In the genomic region with DNA sequence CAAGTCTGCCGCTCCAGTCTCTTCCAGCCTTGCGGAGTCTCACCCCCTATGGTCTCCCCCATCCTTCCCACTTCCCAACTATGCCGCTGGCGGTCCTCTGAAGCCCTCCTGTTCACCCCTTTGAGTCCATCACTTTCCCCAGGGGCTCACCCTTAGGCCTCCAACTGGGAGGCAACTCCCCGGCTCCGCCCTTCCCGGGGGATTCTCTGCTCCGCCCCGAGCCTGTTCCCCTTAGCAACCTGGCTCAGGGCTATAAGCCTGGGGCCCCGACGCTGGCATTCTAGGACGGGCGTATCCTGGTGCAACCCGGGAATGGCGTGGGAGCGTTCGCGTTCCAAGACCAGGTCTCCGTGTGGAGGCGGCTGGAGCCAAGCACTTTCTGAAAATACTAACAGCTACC, we compare ENCODE assay signal across 8 mouse cellular contexts. TPM values are rescaled to one million over a fixed set of nuclear protein-coding genes. Genes with fewer than 3 reads are reported as not detected.
DNase-seq lines count a peak whose midpoint lies in the region; ATAC-seq and TF ChIP-seq lines count a peak whose summit lies in the region.

Cd82 (minus strand) TSS at position 381 of the 400 bp plus-strand sequence.

- peaks cover 16% of the 10 kb centered on the region for H3K27me3 ChIP-seq in forebrain, embryonic 13.5 days
- no peaks in the 10 kb centered on the region for H3K27me3 ChIP-seq in small intestine, adult 2 months (ENCODE audit: control insufficient read depth, insufficient read depth, low read length)

- H3K9ac ChIP-seq in ES-E14 (ENCODE audit: insufficient read depth, low read depth, low read length, poor library complexity, severe bottlenecking) = no peak within 1 kb of the TSS; the same call in 1 of the 2 replicates
- peak within 1 kb of the TSS; percentile 54 for H3K9ac ChIP-seq in forebrain, embryonic 13.5 days

- TF ChIP-seq CTCF in small intestine, adult 2 months (IDR thresholded peaks at IDR 0.05; ENCODE audit: extremely low read depth, insufficient read length, insufficient replicate concordance, low read depth, low read length) = no peak

- in situ Hi-C loops in ES-E14 (cut with MboI; ENCODE audit: low sequenced_read_pairs in 2 of 2, unreplicated experiment in 2 of 2) = no loop called here

- DNase-seq in ES-E14 (ENCODE audit: low read depth, low spot score) = peak; percentile 68
- DNase-seq in adrenal gland, adult 8-10 months = peak; percentile 84
- DNase-seq in heart, postnatal 36 days = peak; percentile 69 to 75
- DNase-seq in layer of hippocampus, postnatal 10 days (ENCODE audit: low spot score in 2 of 2) = peak in 1 of 2 experiments; percentile 44
- peak; percentile 84 for DNase-seq in lung, postnatal 36 days
- DNase-seq in cerebellum, adult 11-12 months = no peak

- ATAC-seq in forebrain, embryonic 13.5 days = peak; percentile 79

- TF ChIP-seq POLR2A in small intestine, adult 2 months (IDR thresholded peaks at IDR 0.05; ENCODE audit: low read depth, low read length) = no peak; the same call in 1 of the 2 replicates

- peak within 1 kb of the TSS; percentile 65 for H3K4me2 ChIP-seq in forebrain, embryonic 13.5 days

- intact Hi-C loops in heart, postnatal 36 days (cut with DNase I) = no loop called here

- WGBS in forebrain, embryonic 13.5 days = 2% methylated on average over 20 of the region's 20 CpGs
- WGBS in small intestine, adult 2 months = 4% methylated on average over 20 of the region's 20 CpGs

- no peak within 1 kb of the TSS for H3K27ac ChIP-seq in ES-E14 (ENCODE audit: insufficient read depth, low read depth, low read length, poor library complexity, severe bottlenecking)
- H3K27ac ChIP-seq in forebrain, embryonic 13.5 days = peak within 1 kb of the TSS; percentile 45; the same call in 1 of the 2 replicates
- H3K27ac ChIP-seq in small intestine, adult 2 months (ENCODE audit: insufficient read depth, low read depth, low read length) = peak within 1 kb of the TSS; percentile 96

- H3K36me3 ChIP-seq in ES-E14 (ENCODE audit: control insufficient read depth, insufficient read depth, low read length, poor library complexity, severe bottlenecking) = no peaks in the 10 kb centered on the region
- no peaks in the 10 kb centered on the region for H3K36me3 ChIP-seq in forebrain, embryonic 13.5 days (ENCODE audit: poor library complexity, severe bottlenecking)
- H3K36me3 ChIP-seq in small intestine, adult 2 months (ENCODE audit: control insufficient read depth, insufficient read depth, low read length) = no peaks in the 10 kb centered on the region

- no peaks in the 10 kb centered on the region for H3K9me3 ChIP-seq in ES-E14 (ENCODE audit: control insufficient read depth, insufficient read depth, low read depth, low read length)
- no peaks in the 10 kb centered on the region for H3K9me3 ChIP-seq in forebrain, embryonic 13.5 days (replicated peaks)

- peak within 1 kb of the TSS; percentile 51 to 76 for H3K4me3 ChIP-seq in ES-E14 (ENCODE audit: insufficient read depth in 1 of 2, low read depth in 1 of 2, low read length in 2 of 2, poor library complexity in 1 of 2, severe bottlenecking in 1 of 2)
- peak within 1 kb of the TSS; percentile 32 for H3K4me3 ChIP-seq in forebrain, embryonic 13.5 days
- peak within 1 kb of the TSS; percentile 83 for H3K4me3 ChIP-seq in small intestine, adult 2 months (ENCODE audit: low read depth, low read length)

- peaks cover 0 to 5% of the 10 kb centered on the region in 2 experiments; a peak in 1 of 4 replicates for H3K4me1 ChIP-seq in ES-E14 (ENCODE audit: control insufficient read depth in 2 of 2, insufficient read depth in 2 of 2, low read length in 2 of 2, poor library complexity in 1 of 2)
- H3K4me1 ChIP-seq in forebrain, embryonic 13.5 days = peaks cover 16% of the 10 kb centered on the region
- peaks cover 46% of the 10 kb centered on the region for H3K4me1 ChIP-seq in small intestine, adult 2 months (ENCODE audit: control insufficient read depth, insufficient read depth, insufficient read length, low read length)

TF ChIP-seq in ES-E14, 5 proteins besides CTCF, POLR2A, EP300 and RAD21:
- TF ChIP-seq CHD2 (IDR thresholded peaks at IDR 0.05; ENCODE audit: low read depth, low read length) (no peak), ZC3H11A (IDR thresholded peaks at IDR 0.05; ENCODE audit: borderline replicate concordance, low read depth, low read length) (no peak)

RNA-seq across cellular contexts. Expression of gene Cd82, which starts in this region (rescaled TPM):
- total RNA-seq in ES-E14 (2012; rRNA removed) = 1.8 and 3.2 TPM in 2 replicates
- total RNA-seq in adrenal gland, adult 8-10 months (2022) = 100 to 1,000 TPM in 1 of 4 experiments, 10 to 100 TPM in 3; 74.6 to 101 (median 78.3) TPM
- 12.0 and 14.8 TPM in 2 replicates for polyA plus RNA-seq in forebrain, embryonic 13.5 days (2015; fragmentation: Nextera tagmentation; extraction: Ambion mirVana)
- 10 to 100 TPM; 10.7 to 13.8 TPM for total RNA-seq in heart, postnatal 36 days (2021)
- 10 to 100 TPM; 11.4 to 12.4 TPM for total RNA-seq in layer of hippocampus, postnatal 10 days (2021)
- polyA plus RNA-seq in small intestine, adult 2 months (2012; rRNA removed) = 123 and 433 TPM in 2 replicates

Comparison
In these comparisons a context has a peak if more than half of its experiments do, and no peak if none do; other contexts are left out.
1. RNA of gene Cd82 (total RNA-seq): 74.6 to 101 TPM in adrenal gland, adult 8-10 months; 10.7 to 13.8 TPM in heart, postnatal 36 days, 11.4 to 12.4 TPM in layer of hippocampus, postnatal 10 days and 1.8 to 3.2 TPM in ES-E14; every median in the first group is over 4 times any median in the second.
2. H3K4me3 ChIP-seq: peak in every context shown above with its lines; median percentile 83 in small intestine, adult 2 months; 64 in ES-E14; 32 in forebrain, embryonic 13.5 days.